In the genomic region with DNA sequence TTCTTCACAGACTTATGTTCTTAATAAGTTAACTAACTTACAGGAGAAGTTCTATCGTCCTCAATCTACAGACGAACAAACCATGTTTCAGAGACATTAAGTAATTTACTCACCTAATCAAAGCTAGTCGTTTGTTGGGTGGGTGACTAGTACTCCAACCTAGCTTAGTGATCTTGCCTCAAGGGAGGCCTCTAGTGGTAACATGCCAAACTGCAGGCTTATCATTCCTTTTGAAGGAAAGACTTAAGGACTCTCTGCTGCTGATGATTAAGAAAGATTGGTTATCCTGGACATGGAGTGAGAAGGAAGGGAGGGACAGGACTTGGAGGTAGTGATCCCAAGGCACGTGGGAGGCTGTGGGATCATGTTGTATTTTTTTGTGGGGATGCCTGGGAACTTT, we compare ENCODE assay signal across 10 mouse cellular contexts. TPM values are rescaled to one million over a fixed set of nuclear protein-coding genes. Genes with fewer than 3 reads are reported as not detected.
DNase-seq lines count a peak whose midpoint lies in the region; ATAC-seq and TF ChIP-seq lines count a peak whose summit lies in the region.
"Had no signal": no experiment of that assay in that cellular context is flagged by ENCODE, and none has a peak within 500 bp of the region (broad histone marks: within the 10 kb centered on the region; RNA-seq: fewer than 3 reads in every experiment).

No protein-coding gene starts in this region.

- no peaks in the 10 kb centered on the region for H3K36me3 ChIP-seq in hindbrain, embryonic 11.5 days (ENCODE audit: control insufficient read depth, insufficient read depth, low read length)
- no peaks in the 10 kb centered on the region for H3K36me3 ChIP-seq in hindbrain, embryonic 16.5 days (ENCODE audit: control insufficient read depth, insufficient read depth, low read length)
- no peaks in the 10 kb centered on the region for H3K36me3 ChIP-seq in CH12.LX (replicated peaks in 1 of 2; ENCODE audit: control insufficient read depth in 1 of 2, insufficient read depth in 1 of 2, low read length in 1 of 2)
- H3K36me3 ChIP-seq: embryonic facial prominence, embryonic 15.5 days; lung, embryonic 15.5 days had no signal

- peak; percentile 40 for TF ChIP-seq RAD21 in CH12.LX (IDR thresholded peaks at IDR 0.05; ENCODE audit: low read depth, low read length)

- no peaks in the 10 kb centered on the region for H3K9me3 ChIP-seq in hindbrain, embryonic 11.5 days (ENCODE audit: control insufficient read depth, low read length)
- H3K9me3 ChIP-seq in hindbrain, embryonic 16.5 days (ENCODE audit: control insufficient read depth, low read length), result peaks cover 2% of the 10 kb centered on the region; the same call in 1 of the 2 replicates
- peaks cover 16% of the 10 kb centered on the region for H3K9me3 ChIP-seq in CH12.LX (replicated peaks; ENCODE audit: low read length)
- H3K9me3 ChIP-seq: embryonic facial prominence, embryonic 15.5 days; lung, embryonic 15.5 days had no signal

- DNase-seq in hindbrain, embryonic 11.5 days (ENCODE audit: low spot score), result peak; percentile 67
- DNase-seq in CH12.LX (ENCODE audit: extremely low read depth), result peak; percentile 74
- DNase-seq in adrenal gland, postnatal 25 days, result peak; percentile 12
- DNase-seq in fibroblast of lung, adult 2 months (ENCODE audit: low read depth), result peak; percentile 20
- peak; percentile 48 to 57 for DNase-seq in layer of hippocampus, postnatal 10 days (ENCODE audit: low spot score in 2 of 2)
- DNase-seq in natural killer cell, adult 2 months (ENCODE audit: low spot score in 2 of 2), result peak; percentile 23 to 55
- DNase-seq in ovary, postnatal 36 days (ENCODE audit: low spot score), result no peak

- WGBS in hindbrain, embryonic 11.5 days, result 44% methylated on average over 4 of the region's 4 CpGs
- WGBS in hindbrain, embryonic 16.5 days, result 40% methylated on average over 4 of the region's 4 CpGs

- H3K79me2 ChIP-seq in CH12.LX (replicated peaks; ENCODE audit: control insufficient read depth, extremely low read depth, insufficient read depth, poor library complexity, severe bottlenecking), result no peaks in the 10 kb centered on the region

- TF ChIP-seq EP300 in CH12.LX (IDR thresholded peaks at IDR 0.05; ENCODE audit: low read length), result no peak

- TF ChIP-seq CTCF in CH12.LX (conservative IDR thresholded peaks at IDR 0.05 in 1 of 2, IDR thresholded peaks at IDR 0.05 in 1 of 2; ENCODE audit: low read depth in 2 of 2, low read length in 2 of 2), result peak; percentile 78 to 97

- no peak overlapping the region for H3K4me3 ChIP-seq in hindbrain, embryonic 11.5 days (ENCODE audit: low read depth, low read length)
- H3K4me3 ChIP-seq in hindbrain, embryonic 16.5 days (ENCODE audit: low read length), result no peak overlapping the region
- no peak overlapping the region for H3K4me3 ChIP-seq in CH12.LX (replicated peaks in 1 of 3; ENCODE audit: low read depth in 2 of 3, low read length in 2 of 3, poor library complexity in 1 of 3)
- H3K4me3 ChIP-seq: embryonic facial prominence, embryonic 15.5 days; lung, embryonic 15.5 days had no signal

- in situ Hi-C loops in CH12.LX (cut with MboI; ENCODE audit: low pct_ligation_motif_present, low pct_unique_long_range_greater_than_20kb, low sequenced_read_pairs), result loop anchor here (10.0 to 25.0 kb wide), 2 partner anchors 467 to 715 kb away; no protein-coding TSS in a partner anchor

- no peak overlapping the region for H3K27ac ChIP-seq in hindbrain, embryonic 11.5 days (ENCODE audit: low read depth, low read length)
- H3K27ac ChIP-seq in hindbrain, embryonic 16.5 days (ENCODE audit: low read depth, low read length), result no peak overlapping the region
- no peak overlapping the region for H3K27ac ChIP-seq in CH12.LX (ENCODE audit: insufficient read depth, low read depth)
- H3K27ac ChIP-seq: embryonic facial prominence, embryonic 15.5 days; lung, embryonic 15.5 days had no signal

- H3K9ac ChIP-seq in hindbrain, embryonic 11.5 days (ENCODE audit: low read depth, low read length), result no peak overlapping the region
- H3K9ac ChIP-seq in hindbrain, embryonic 16.5 days (ENCODE audit: low read depth, low read length), result no peak overlapping the region
- H3K9ac ChIP-seq in CH12.LX (ENCODE audit: insufficient read depth, low read depth), result no peak overlapping the region
- H3K9ac ChIP-seq: embryonic facial prominence, embryonic 15.5 days; lung, embryonic 15.5 days had no signal

- H3K4me2 ChIP-seq in hindbrain, embryonic 11.5 days (replicated peaks; ENCODE audit: low read depth, low read length), result no peak overlapping the region
- H3K4me2 ChIP-seq in hindbrain, embryonic 16.5 days (ENCODE audit: low read length), result no peak overlapping the region
- no peak overlapping the region for H3K4me2 ChIP-seq in CH12.LX (ENCODE audit: insufficient read depth, low read depth, poor library complexity, severe bottlenecking)
- H3K4me2 ChIP-seq: embryonic facial prominence, embryonic 15.5 days; lung, embryonic 15.5 days had no signal

- ATAC-seq in hindbrain, embryonic 11.5 days (ENCODE audit: low FRiP score), result no peak
- no peak for ATAC-seq in hindbrain, embryonic 16.5 days

- no peak for TF ChIP-seq POLR2A in CH12.LX (IDR thresholded peaks at IDR 0.05; ENCODE audit: low read depth, low read length)

- no peaks in the 10 kb centered on the region for H3K4me1 ChIP-seq in hindbrain, embryonic 11.5 days (replicated peaks; ENCODE audit: control insufficient read depth, insufficient read depth, low read length)
- no peaks in the 10 kb centered on the region for H3K4me1 ChIP-seq in hindbrain, embryonic 16.5 days (ENCODE audit: control insufficient read depth, insufficient read depth, low read depth, low read length)
- no peaks in the 10 kb centered on the region for H3K4me1 ChIP-seq in CH12.LX (ENCODE audit: control insufficient read depth in 1 of 2, insufficient read depth in 2 of 2)
- H3K4me1 ChIP-seq: embryonic facial prominence, embryonic 15.5 days; lung, embryonic 15.5 days had no signal

- dilution Hi-C loops in CH12.LX (cut with MboI; ENCODE audit: extremely low pct_ligation_motif_present, extremely low pct_unique_long_range_greater_than_20kb, low sequenced_read_pairs), result no loop called here

- H3K27me3 ChIP-seq in hindbrain, embryonic 11.5 days (ENCODE audit: control insufficient read depth, insufficient read depth, low read length), result no peaks in the 10 kb centered on the region
- H3K27me3 ChIP-seq in hindbrain, embryonic 16.5 days (replicated peaks; ENCODE audit: control insufficient read depth, insufficient read depth, low read length), result no peaks in the 10 kb centered on the region
- H3K27me3 ChIP-seq in CH12.LX (replicated peaks), result no peaks in the 10 kb centered on the region
- H3K27me3 ChIP-seq: embryonic facial prominence, embryonic 15.5 days; lung, embryonic 15.5 days had no signal

TF ChIP-seq in CH12.LX, 34 proteins besides CTCF, POLR2A, EP300 and RAD21:
- no peak for TF ChIP-seq MYC (IDR thresholded peaks at IDR 0.05; ENCODE audit: low read depth, low read length)
- peak; percentile 49 for TF ChIP-seq SMC3 (IDR thresholded peaks at IDR 0.05; ENCODE audit: low read depth, low read length)

RNA-seq across cellular contexts. Expression of gene Ern2, which starts 11.3 kb away (rescaled TPM):
- polyA plus RNA-seq in hindbrain, embryonic 11.5 days (2014; fragmentation: Nextera tagmentation; extraction: Ambion mirVana), result 0.07 and 0.19 TPM in 2 replicates
- polyA plus RNA-seq in hindbrain, embryonic 16.5 days (2015; fragmentation: Nextera tagmentation; extraction: Ambion mirVana), result 1.8 and 1.9 TPM in 2 replicates
- total RNA-seq in CH12.LX (2012; rRNA removed), result not detected in 2 replicates
- not detected in 2 replicates for total RNA-seq in CH12.LX (2014; rRNA removed)
- polyA plus RNA-seq in CH12.LX (2012; ENCODE audit: insufficient read length, low read depth), result not detected in 2 replicates
- total RNA-seq in adrenal gland, postnatal 25 days (2021), result 0.15 TPM in 1 of 2 replicates, not detected in the other
- total RNA-seq in layer of hippocampus, postnatal 10 days (2021), result 1 to 10 TPM in 1 of 2 experiments, under 1 TPM in 1; 0.89 to 1.2 TPM
- polyA plus RNA-seq: embryonic facial prominence, embryonic 15.5 days had no signal

RNA-seq across cellular contexts. Expression of gene Chp2, which starts 22.0 kb away (rescaled TPM):
- polyA plus RNA-seq in hindbrain, embryonic 11.5 days (2014; fragmentation: Nextera tagmentation; extraction: Ambion mirVana), result 0.11 and 0.14 TPM in 2 replicates
- polyA plus RNA-seq in hindbrain, embryonic 16.5 days (2015; fragmentation: Nextera tagmentation; extraction: Ambion mirVana), result 0.75 and 1.2 TPM in 2 replicates
- total RNA-seq in CH12.LX (2012; rRNA removed) (not detected in 2 replicates), CH12.LX (2014; rRNA removed) (not detected in 2 replicates)
- not detected in 2 replicates for polyA plus RNA-seq in CH12.LX (2012; ENCODE audit: insufficient read length, low read depth)
- 0.62 and 1.6 TPM in 2 replicates for total RNA-seq in adrenal gland, postnatal 25 days (2021)
- 1 to 10 TPM; 3.0 to 3.6 TPM for total RNA-seq in layer of hippocampus, postnatal 10 days (2021)

RNA-seq across cellular contexts. Expression of gene Plk1, which starts 38.1 kb away (rescaled TPM):
- polyA plus RNA-seq in hindbrain, embryonic 11.5 days (2014; fragmentation: Nextera tagmentation; extraction: Ambion mirVana), result 84.4 and 101 TPM in 2 replicates
- 19.6 and 26.6 TPM in 2 replicates for polyA plus RNA-seq in hindbrain, embryonic 16.5 days (2015; fragmentation: Nextera tagmentation; extraction: Ambion mirVana)
- total RNA-seq in CH12.LX (2012; rRNA removed) (44.4 and 53.4 TPM in 2 replicates), CH12.LX (2014; rRNA removed) (29.3 and 30.4 TPM in 2 replicates)
- polyA plus RNA-seq in CH12.LX (2012; ENCODE audit: insufficient read length, low read depth), result 129 and 144 TPM in 2 replicates
- 8.1 and 10.2 TPM in 2 replicates for total RNA-seq in adrenal gland, postnatal 25 days (2021)
- 1 to 10 TPM; 4.8 to 5.4 TPM for total RNA-seq in layer of hippocampus, postnatal 10 days (2021)
